Mouse (Mus musculus) intestine, postnatal 0 days (tissue): Measurements from ENCODE around the gene Ubr2. TPM values are rescaled to one million over a fixed set of nuclear protein-coding genes. Genes with fewer than 3 reads are reported as not detected.

Experiments
- ATAC-seq: fragments of 200-750 bp; cut with Nextera tagmentation; 2 replicates; pipeline ENCODE4 v1.8.0; 2017; ENCODE audit warnings: mild to moderate bottlenecking, moderate TSS enrichment, moderate library complexity
- H3K27ac ChIP-seq: fragments of 300-500 bp; sonication (generic); 2 replicates; pipeline ENCODE4 v1.5.1; 2014; ENCODE audit warnings: mild to moderate bottlenecking, low read depth, low read length, moderate library complexity
- H3K27me3 ChIP-seq: fragments of 300-500 bp; sonication (generic); replicated peaks from 2 replicates; pipeline ENCODE4 v1.6.1; 2014; ENCODE audit warnings: low read length, mixed read lengths; ENCODE audit not compliant: control insufficient read depth, insufficient read depth
- H3K36me3 ChIP-seq: fragments of 300-500 bp; sonication (generic); 2 replicates; pipeline ENCODE4 v1.6.1; 2014; ENCODE audit warnings: mild to moderate bottlenecking, moderate library complexity; ENCODE audit not compliant: control insufficient read depth, insufficient read depth
- H3K4me1 ChIP-seq: fragments of 300-500 bp; sonication (generic); replicated peaks from 2 replicates; pipeline ENCODE4 v1.6.1; 2014; ENCODE audit warnings: antibody characterized with exemption, low read length, mixed read lengths; ENCODE audit not compliant: control insufficient read depth, insufficient read depth
- H3K4me2 ChIP-seq: fragments of 300-500 bp; sonication (generic); replicated peaks from 2 replicates; pipeline ENCODE4 v1.6.1; 2014; ENCODE audit warnings: low read depth, mild to moderate bottlenecking, moderate library complexity
- H3K4me3 ChIP-seq: fragments of 300-500 bp; sonication (generic); 2 replicates; pipeline ENCODE4 v1.5.1; 2014; ENCODE audit warnings: low read depth, low read length
- H3K9ac ChIP-seq: fragments of 300-500 bp; sonication (generic); 2 replicates; pipeline ENCODE4 v1.6.1; 2014; ENCODE audit warnings: mild to moderate bottlenecking, low read depth, low read length
- H3K9me3 ChIP-seq: fragments of 300-500 bp; sonication (generic); 2 replicates; pipeline ENCODE4 v1.6.1; 2016; ENCODE audit warnings: mixed run types; ENCODE audit not compliant: control insufficient read depth
- CTCF ChIP-seq: sonication (generic); IDR thresholded peaks from 2 replicates; pipeline ENCODE4 v1.5.1; 2016; ENCODE audit warnings: low read depth, mild to moderate bottlenecking, control low read depth, antibody characterized with exemption, moderate library complexity
- WGBS: fragments of 180-500 bp; shearing (Covaris S2); extraction: QIAGEN DNeasy Blood & Tissue Kit; methylation state at CpG from one replicate; pipeline ENCODE4 v1.1.7; 2014; 5-methylcytosine and 5-hydroxymethylcytosine counted together
- polyA plus RNA-seq: library from polyadenylated mRNA; unstranded; fragments of >200 nt; fragmentation: Nextera tagmentation; extraction: Ambion mirVana; gene quantifications from 2 replicates; pipeline ENCODE4 v1.2.1, GENCODE M21; 2015

Gene Ubr2
- polyA plus RNA-seq, 1 experiment from 2014 or later, result 4.9 TPM

DNA sequence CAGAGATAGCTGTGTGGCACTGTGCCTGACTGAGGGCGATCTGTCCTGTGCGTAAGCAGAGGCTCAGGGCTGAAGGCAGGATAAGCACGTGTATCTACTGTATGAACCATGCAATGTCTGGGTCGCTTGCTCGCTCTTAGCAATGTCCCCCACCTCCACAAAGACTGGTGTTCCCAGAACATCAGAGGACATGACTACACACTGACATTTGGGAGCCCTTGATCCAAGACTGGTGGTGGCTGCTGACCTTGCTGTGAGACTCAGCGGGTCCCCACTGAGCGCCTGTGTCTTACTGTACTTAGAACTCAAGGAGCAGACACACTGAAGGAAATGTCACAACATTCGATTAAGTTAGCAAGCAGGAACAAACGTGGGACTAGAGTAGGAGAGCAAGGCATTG lies 64.1 kb downstream of the Ubr2 start:
- no peak overlapping the region for H3K4me3 ChIP-seq
- 94% methylated on average over 9 of the region's 9 CpGs for WGBS

DNA sequence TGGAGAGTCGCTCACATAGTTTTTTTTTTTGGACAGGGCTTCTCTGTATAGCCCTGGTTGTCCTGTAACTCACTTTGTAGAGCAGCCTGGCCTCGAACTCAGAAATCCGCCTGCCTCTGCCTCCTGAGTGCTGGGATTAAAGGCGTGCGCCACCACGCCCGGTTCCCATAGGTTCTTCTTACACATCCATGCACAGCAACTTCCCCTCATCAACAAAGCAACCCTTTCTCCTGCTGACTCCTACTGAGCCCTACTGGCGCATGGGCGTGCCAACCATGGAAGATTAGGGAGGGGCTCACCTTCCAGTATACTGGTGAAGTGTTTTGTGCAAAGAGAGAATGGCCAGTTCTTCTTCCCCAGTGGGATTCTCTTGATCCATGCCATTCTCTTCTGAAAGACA lies 67.9 kb downstream of the Ubr2 start:
- 94% methylated on average over 9 of the region's 9 CpGs for WGBS
- Histone ChIP-seq H3K9me3 (no peaks in the 10 kb centered on the region), H3K27ac (no peak overlapping the region), H3K4me3 (no peak overlapping the region), H3K9ac (no peak overlapping the region), H3K4me1 (no peaks in the 10 kb centered on the region), H3K4me2 (no peak overlapping the region), H3K36me3 (peaks cover 97% of the 10 kb centered on the region), H3K27me3 (no peaks in the 10 kb centered on the region)
- TF ChIP-seq CTCF, result no peak
- no peak for ATAC-seq

More for the DNA sequence above, 64.1 kb downstream of the Ubr2 start:
- ATAC-seq, result no peak
- H3K9me3 ChIP-seq, result no peaks in the 10 kb centered on the region
- H3K27ac ChIP-seq, result no peak overlapping the region
- no peak for TF ChIP-seq CTCF
- peaks cover 81% of the 10 kb centered on the region for H3K36me3 ChIP-seq
- H3K27me3 ChIP-seq, result no peaks in the 10 kb centered on the region
- H3K9ac ChIP-seq, result no peak overlapping the region
- H3K4me2 ChIP-seq, result no peak overlapping the region
- no peaks in the 10 kb centered on the region for H3K4me1 ChIP-seq

DNA sequence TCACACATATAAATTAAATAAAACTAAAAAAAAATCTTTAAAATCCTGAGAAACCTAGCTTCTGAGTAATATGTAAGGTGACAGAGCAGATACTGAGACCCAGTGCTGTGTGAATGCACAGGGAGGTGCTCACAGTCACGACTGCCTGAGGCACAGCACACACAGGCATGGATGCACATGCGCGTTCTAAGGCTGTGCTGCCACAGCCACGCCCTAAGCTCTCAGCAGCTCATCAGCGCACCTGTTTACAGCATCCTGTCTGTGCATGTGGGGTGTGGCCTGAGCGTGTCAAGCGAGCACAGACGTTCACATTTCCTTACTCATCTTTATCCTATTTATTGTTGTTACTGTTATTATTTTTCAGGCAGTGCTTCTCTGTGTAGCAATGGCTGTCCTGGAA lies 69.9 kb downstream of the Ubr2 start:
- peaks cover 99% of the 10 kb centered on the region for H3K36me3 ChIP-seq
- no peak overlapping the region for H3K27ac ChIP-seq
- no peak for TF ChIP-seq CTCF
- no peak overlapping the region for H3K4me3 ChIP-seq
- WGBS, result 87% methylated on average over 8 of the region's 8 CpGs
- ATAC-seq, result no peak
- no peaks in the 10 kb centered on the region for H3K4me1 ChIP-seq
- no peak overlapping the region for H3K4me2 ChIP-seq
- no peaks in the 10 kb centered on the region for H3K9me3 ChIP-seq
- no peaks in the 10 kb centered on the region for H3K27me3 ChIP-seq
- no peak overlapping the region for H3K9ac ChIP-seq

DNA sequence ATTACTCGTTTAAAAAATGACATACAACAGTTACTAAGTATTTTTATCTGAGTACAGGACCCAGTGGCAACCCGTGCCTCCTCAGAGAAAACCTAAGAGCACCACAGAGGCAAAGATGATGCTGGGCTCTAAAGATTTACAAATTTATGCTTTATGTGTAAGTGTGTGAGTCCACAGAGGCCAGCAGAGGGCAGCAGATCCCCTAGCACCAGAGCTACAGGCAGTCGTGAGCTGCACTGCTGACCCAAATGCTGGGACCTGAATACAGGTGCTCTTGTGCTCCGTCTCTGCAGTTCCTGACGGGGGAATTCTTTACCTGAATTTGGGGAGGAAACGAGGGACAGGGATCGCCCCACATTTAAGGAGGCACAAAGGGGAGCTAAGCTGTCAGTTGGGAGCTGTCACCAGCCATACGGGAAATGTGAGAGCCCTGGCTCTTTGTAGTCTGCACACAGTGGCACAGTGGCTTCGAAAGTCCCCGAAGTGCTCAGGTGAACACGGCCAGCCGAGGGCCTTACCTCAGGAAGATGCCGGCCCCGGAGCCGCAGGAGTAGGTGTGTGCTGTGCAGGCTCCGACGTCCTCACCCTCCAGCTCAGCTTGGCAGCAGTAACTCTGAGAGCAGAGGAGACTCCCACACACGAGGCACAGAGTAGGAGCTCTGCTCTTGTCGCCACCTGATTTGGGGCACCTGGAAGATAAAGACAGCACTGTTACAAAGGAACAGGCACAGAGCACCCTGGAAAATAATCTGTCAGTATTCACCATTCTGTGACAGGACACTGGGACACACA lies 76.6 kb downstream of the Ubr2 start:
- Histone ChIP-seq H3K9me3 (no peaks in the 10 kb centered on the region), H3K36me3 (peaks cover 94% of the 10 kb centered on the region), H3K4me1 (no peaks in the 10 kb centered on the region), H3K4me3 (no peak overlapping the region), H3K27me3 (no peaks in the 10 kb centered on the region), H3K4me2 (no peak overlapping the region), H3K9ac (no peak overlapping the region), H3K27ac (no peak overlapping the region)
- 82% methylated on average over 19 of the region's 19 CpGs for WGBS
- TF ChIP-seq CTCF, result peak; percentile 82
- ATAC-seq, result no peak

DNA sequence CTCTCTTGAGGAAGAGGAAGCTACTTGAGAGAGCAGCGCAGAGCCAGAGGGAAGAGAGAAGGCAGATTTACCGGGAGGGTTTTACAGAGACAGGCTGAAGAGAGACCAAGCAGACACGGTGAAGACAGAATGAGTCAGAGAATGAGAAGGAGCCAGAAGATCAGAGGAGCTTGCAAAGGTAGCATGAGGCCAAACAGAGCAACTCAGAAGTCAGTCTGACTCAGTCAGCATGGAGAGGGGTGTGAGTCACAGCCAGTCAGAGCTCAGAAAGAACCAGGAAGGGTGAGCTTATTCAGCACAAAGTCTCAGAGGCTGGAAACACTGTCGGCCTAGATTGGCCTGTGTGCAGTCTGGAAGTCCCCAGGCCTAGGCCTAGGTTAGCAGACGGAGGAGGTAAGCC lies 77.4 kb downstream of the Ubr2 start:
- Histone ChIP-seq H3K4me2 (no peak overlapping the region), H3K4me3 (no peak overlapping the region), H3K36me3 (peaks cover 90% of the 10 kb centered on the region), H3K27ac (no peak overlapping the region), H3K9me3 (no peaks in the 10 kb centered on the region), H3K27me3 (no peaks in the 10 kb centered on the region), H3K9ac (no peak overlapping the region), H3K4me1 (no peaks in the 10 kb centered on the region)
- ATAC-seq, result no peak
- TF ChIP-seq CTCF, result no peak
- WGBS, result 90% methylated on average over 5 of the region's 5 CpGs

DNA sequence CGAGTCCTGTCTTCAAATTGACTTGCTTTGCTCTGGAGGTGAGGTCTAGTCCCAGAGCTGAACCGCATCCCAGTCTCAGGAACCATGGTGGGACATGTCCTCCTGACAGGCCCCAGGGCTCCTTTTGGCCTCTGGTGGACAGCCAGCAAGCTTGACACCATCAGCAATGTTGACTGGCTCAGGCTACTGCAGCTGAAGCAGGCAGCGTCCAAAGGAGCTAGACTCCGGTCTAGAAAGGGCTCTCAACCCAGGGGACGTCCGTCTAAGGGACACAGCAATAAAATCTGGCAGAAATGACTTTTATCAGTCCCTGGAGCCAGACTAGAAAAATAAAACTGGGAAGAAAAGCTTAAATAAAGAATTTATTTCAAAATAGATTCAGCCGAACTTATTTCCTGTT lies 80.5 kb downstream of the Ubr2 start:
- 85% methylated on average over 7 of the region's 7 CpGs for WGBS
- TF ChIP-seq CTCF, result no peak
- H3K36me3 ChIP-seq, result peaks cover 59% of the 10 kb centered on the region
- ATAC-seq, result no peak
- no peak overlapping the region for H3K9ac ChIP-seq
- H3K4me3 ChIP-seq, result no peak overlapping the region
- no peak overlapping the region for H3K27ac ChIP-seq
- no peaks in the 10 kb centered on the region for H3K27me3 ChIP-seq
- H3K4me2 ChIP-seq, result no peak overlapping the region
- no peaks in the 10 kb centered on the region for H3K4me1 ChIP-seq
- H3K9me3 ChIP-seq, result no peaks in the 10 kb centered on the region

DNA sequence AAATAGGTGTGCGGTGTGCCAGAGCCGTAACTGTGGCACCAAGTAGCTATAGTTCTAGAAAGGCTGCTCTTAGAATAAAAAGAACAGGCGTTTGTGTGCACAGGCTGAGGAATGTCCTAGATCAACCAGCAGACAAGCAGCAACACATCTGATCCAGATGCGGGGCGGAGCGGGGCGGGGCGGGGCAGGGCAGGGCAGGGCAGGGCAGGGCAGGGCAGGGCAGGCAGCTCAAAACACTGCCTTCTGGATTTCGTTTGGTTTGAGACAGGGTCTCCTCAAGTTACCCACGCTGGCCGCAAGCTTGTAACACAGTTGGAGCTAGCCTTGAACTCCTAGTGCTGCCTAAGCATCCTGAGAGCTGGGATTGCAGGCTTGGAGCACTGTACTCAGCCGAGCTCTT lies 81.1 kb downstream of the Ubr2 start:
- Histone ChIP-seq H3K27me3 (no peaks in the 10 kb centered on the region), H3K9ac (no peak overlapping the region), H3K4me1 (no peaks in the 10 kb centered on the region), H3K4me2 (no peak overlapping the region), H3K27ac (no peak overlapping the region), H3K9me3 (no peaks in the 10 kb centered on the region), H3K36me3 (peaks cover 53% of the 10 kb centered on the region), H3K4me3 (no peak overlapping the region)
- TF ChIP-seq CTCF, result no peak
- WGBS, result 72% methylated on average over 12 of the region's 12 CpGs
- ATAC-seq, result no peak
